Mouse (Mus musculus): ENCODE data around the gene Acsf2. TPM values are rescaled to one million over a fixed set of nuclear protein-coding genes. Genes with fewer than 3 reads are reported as not detected.

The Acsf2 gene
- total and polyA plus RNA-seq, 3 experiments = 0.27 to 1.6 (median 1.6) TPM

DNA sequence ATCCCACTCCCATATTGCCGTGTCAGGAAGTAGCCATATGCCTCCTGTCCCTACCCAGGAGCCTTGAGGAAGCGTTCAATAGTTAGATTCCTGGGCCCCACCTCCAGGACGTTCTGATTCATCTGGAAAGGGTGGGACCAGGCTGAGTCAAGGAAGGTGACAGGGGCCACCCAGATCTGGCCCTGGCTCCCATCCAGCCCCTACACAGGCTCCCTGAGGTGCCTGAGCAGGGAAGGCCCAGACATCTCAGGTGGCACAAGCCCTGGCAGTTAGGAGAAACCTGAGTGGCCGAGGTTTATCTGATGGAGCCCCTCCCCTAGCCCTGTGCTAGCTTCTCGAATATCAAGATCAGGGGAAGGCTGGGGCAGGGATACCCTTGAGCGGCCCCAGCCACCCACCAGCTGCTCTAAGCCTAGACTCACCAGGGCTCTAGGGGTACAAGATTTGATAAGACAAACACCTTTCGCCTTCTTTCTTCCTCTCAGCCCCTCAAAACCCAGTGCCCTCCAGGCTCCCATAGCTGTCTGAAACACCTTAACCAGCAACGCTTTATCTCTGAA lies 62.9 kb downstream of the Acsf2 start:
- TF ChIP-seq TAL1 (conservative IDR thresholded peaks at IDR 0.05; ENCODE audit: low read depth, low read length) = no peak
- TF ChIP-seq GATA2 (IDR thresholded peaks at IDR 0.05; ENCODE audit: borderline replicate concordance, low read depth, low read length) = no peak
- no peak for TF ChIP-seq GATA1 (IDR thresholded peaks at IDR 0.05; ENCODE audit: borderline replicate concordance, low read length)
- no peak for TF ChIP-seq POLR2AphosphoS5 (IDR thresholded peaks at IDR 0.05; ENCODE audit: insufficient replicate concordance, low read depth, low read length)
- TF ChIP-seq CTCF (IDR thresholded peaks at IDR 0.05; ENCODE audit: low read depth, low read length) = no peak
- Histone ChIP-seq H3K9me3 (replicated peaks) (no peaks in the 10 kb centered on the region), H3K27me3 (ENCODE audit: insufficient read depth, low read length) (no peaks in the 10 kb centered on the region), H3K36me3 (replicated peaks) (peaks cover 40% of the 10 kb centered on the region), H3K4me3 (ENCODE audit: low read depth, low read length) (no peak overlapping the region), H3K4me1 (ENCODE audit: insufficient read depth, low read depth, low read length) (no peaks in the 10 kb centered on the region)
- ATAC-seq (ENCODE audit: extremely low read depth, insufficient number of reproducible peaks, low FRiP score, poor library complexity, severe bottlenecking) = no peak
- no peak for DNase-seq (ENCODE audit: low spot score)

DNA sequence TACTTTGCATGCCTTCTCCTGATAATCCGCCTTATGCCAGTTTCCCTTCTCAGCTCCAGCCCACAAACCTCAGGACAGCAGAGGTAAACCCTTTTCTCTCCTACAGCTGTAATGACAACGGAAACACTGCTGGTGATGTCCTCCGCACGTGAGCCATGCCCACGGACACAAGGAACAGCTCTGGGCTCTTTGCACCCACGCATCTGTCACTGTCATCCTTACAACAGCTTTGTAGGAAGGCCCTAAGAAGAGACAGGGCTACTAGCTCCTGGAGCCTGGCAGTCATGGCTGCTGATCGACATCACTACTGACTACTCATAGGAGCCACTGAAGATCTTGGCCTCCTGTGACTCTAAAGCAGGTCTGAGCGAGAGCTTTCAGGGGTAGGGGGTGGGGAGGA lies 68.5 kb downstream of the Acsf2 start:
- ATAC-seq (ENCODE audit: extremely low read depth, insufficient number of reproducible peaks, low FRiP score, poor library complexity, severe bottlenecking) = no peak
- TF ChIP-seq TAL1 (conservative IDR thresholded peaks at IDR 0.05; ENCODE audit: low read depth, low read length) (no peak), GATA2 (IDR thresholded peaks at IDR 0.05; ENCODE audit: borderline replicate concordance, low read depth, low read length) (no peak), POLR2AphosphoS5 (IDR thresholded peaks at IDR 0.05; ENCODE audit: insufficient replicate concordance, low read depth, low read length) (no peak), GATA1 (IDR thresholded peaks at IDR 0.05; ENCODE audit: borderline replicate concordance, low read length) (no peak), CTCF (IDR thresholded peaks at IDR 0.05; ENCODE audit: low read depth, low read length) (no peak)
- Histone ChIP-seq H3K36me3 (replicated peaks) (peaks cover 2% of the 10 kb centered on the region), H3K27me3 (ENCODE audit: insufficient read depth, low read length) (peaks cover 4% of the 10 kb centered on the region; the same call in 1 of the 2 replicates), H3K9me3 (replicated peaks) (no peaks in the 10 kb centered on the region), H3K4me1 (ENCODE audit: insufficient read depth, low read depth, low read length) (no peaks in the 10 kb centered on the region), H3K4me3 (ENCODE audit: low read depth, low read length) (no peak overlapping the region)
- DNase-seq (ENCODE audit: low spot score) = no peak

DNA sequence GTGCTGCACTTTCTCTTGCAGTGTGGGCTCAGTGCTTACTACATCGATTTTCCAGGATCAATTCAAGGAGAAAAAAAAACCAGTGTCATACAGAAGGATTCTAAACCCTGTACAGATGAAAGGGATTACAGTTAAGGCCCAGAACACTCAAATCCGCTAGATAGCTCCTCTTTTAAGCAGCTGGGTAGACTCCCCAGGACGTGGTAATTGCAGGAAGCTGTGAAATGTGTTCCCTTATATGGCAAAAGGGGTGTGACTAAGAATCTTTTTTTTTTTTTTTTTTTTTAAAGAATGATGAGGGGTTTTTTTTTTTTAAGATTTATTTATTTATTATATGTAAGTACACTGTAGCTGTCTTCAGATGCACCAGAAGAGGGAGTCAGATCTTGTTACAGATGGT lies 72.8 kb downstream of the Acsf2 start:
- H3K27me3 ChIP-seq (ENCODE audit: insufficient read depth, low read length) = peaks cover 4% of the 10 kb centered on the region; the same call in 1 of the 2 replicates
- no peak for ATAC-seq (ENCODE audit: extremely low read depth, insufficient number of reproducible peaks, low FRiP score, poor library complexity, severe bottlenecking)
- DNase-seq (ENCODE audit: low spot score) = no peak
- no peaks in the 10 kb centered on the region for H3K36me3 ChIP-seq (replicated peaks)
- H3K4me1 ChIP-seq (ENCODE audit: insufficient read depth, low read depth, low read length) = no peaks in the 10 kb centered on the region
- no peaks in the 10 kb centered on the region for H3K9me3 ChIP-seq (replicated peaks)
- TF ChIP-seq CTCF (IDR thresholded peaks at IDR 0.05; ENCODE audit: low read depth, low read length) = no peak
- H3K4me3 ChIP-seq (ENCODE audit: low read depth, low read length) = no peak overlapping the region

DNA sequence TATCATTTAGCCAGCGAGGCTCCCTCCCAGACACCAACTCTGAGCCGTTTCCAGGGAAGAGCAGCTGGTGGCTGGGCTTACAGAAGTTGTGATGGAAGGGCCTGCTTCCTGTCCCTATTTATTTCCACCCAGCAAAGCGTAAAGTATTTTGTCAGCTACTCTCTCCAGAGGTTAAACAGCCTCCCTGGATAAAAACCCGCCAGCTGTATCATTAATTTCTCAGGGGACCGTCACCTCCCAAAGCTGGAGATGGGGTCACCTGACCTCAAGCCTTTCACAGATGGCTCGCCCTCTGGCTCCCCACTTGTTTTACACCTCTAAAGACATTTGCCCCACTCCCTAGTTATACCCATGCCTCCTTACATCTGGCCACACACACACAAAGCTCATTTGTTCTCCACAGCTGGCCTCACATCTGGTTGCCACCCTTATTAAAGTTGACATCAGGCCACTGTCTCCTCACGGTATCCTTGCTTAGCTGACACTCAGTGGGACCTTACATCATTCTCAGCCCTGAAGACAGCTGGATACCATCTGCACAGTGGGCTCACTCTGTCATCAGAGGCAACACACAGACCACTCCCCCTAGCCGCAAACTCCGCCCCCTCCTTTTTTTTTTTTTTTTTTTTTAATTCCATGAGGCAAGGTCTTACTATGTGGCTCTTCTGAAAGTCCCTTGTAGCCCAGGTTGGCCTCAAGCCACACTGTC lies 75.3 kb downstream of the Acsf2 start:
- TF ChIP-seq CTCF (IDR thresholded peaks at IDR 0.05; ENCODE audit: low read depth, low read length) (no peak), GATA1 (IDR thresholded peaks at IDR 0.05; ENCODE audit: borderline replicate concordance, low read length) (no peak)
- no peak for ATAC-seq (ENCODE audit: extremely low read depth, insufficient number of reproducible peaks, low FRiP score, poor library complexity, severe bottlenecking)

DNA sequence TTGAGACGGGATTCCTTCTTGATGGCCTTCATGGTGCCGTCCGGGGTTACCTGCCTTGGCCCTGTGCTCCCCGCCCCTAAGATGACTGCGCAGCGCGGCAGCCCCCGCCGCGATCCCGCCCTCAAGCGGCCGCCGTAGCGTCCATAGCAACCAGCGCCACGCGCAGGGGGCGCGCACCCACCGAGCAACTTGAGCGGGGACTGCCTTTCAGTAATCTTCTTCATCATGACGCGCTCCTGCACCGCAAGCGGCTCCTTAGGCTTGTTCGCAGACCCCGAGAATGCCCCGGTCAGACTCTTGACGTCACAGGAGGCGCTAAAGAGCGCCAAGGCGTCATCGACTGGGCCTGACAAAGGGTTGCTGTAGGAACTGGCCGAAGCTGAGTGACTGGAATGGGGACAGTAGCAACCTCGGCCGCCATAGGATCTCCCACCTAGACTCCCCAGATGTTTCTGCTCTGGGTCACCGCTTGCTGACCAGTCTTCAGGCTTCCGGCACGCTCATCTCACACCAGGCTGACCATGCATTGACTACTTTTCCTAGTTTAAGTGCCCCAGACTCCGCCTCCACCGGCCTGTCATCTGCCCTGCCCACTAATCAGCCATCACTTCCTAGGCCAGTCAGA lies 80.3 kb downstream of the Acsf2 start, which contains the start of gene Mycbpap:
Gene Mycbpap (minus strand): TSS at position 524 of the 625 bp plus-strand sequence.
- no peak for ATAC-seq (ENCODE audit: extremely low read depth, insufficient number of reproducible peaks, low FRiP score, poor library complexity, severe bottlenecking)
- TF ChIP-seq GATA2 (IDR thresholded peaks at IDR 0.05; ENCODE audit: borderline replicate concordance, low read depth, low read length) (no peak), TAL1 (conservative IDR thresholded peaks at IDR 0.05; ENCODE audit: low read depth, low read length) (no peak), CTCF (IDR thresholded peaks at IDR 0.05; ENCODE audit: low read depth, low read length) (no peak), POLR2AphosphoS5 (IDR thresholded peaks at IDR 0.05; ENCODE audit: insufficient replicate concordance, low read depth, low read length) (no peak), GATA1 (IDR thresholded peaks at IDR 0.05; ENCODE audit: borderline replicate concordance, low read length) (no peak)
- H3K4me3 ChIP-seq (ENCODE audit: low read depth, low read length) = no peak within 1 kb of the TSS

More for the DNA sequence above, 75.3 kb downstream of the Acsf2 start:
- Histone ChIP-seq H3K4me3 (ENCODE audit: low read depth, low read length) (no peak overlapping the region), H3K36me3 (replicated peaks) (no peaks in the 10 kb centered on the region), H3K9me3 (replicated peaks) (no peaks in the 10 kb centered on the region), H3K27me3 (ENCODE audit: insufficient read depth, low read length) (peaks cover 9% of the 10 kb centered on the region), H3K4me1 (ENCODE audit: insufficient read depth, low read depth, low read length) (no peaks in the 10 kb centered on the region)
- DNase-seq (ENCODE audit: low spot score) = no peak

DNA sequence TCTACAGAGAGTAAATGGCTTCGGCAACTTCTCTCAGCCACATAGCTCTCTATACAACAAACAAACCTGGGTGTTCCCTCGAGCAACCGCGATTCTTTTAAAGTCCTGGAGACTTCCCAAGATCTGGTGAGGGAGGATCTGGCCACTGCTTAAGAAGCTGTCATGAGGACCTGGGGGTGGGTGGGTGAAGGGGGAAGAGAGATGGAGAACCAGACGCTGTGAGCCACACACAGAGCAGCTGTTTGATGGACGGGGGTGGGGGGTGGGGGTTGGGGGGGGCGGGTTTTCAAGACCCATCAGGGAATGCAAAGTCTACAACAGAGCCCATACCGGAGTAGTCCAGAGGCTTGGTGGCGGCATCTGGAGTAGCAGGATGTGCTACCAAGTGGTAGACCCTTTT lies 88.2 kb downstream of the Acsf2 start:
- no peak for TF ChIP-seq POLR2AphosphoS5 (IDR thresholded peaks at IDR 0.05; ENCODE audit: insufficient replicate concordance, low read depth, low read length)
- no peak for TF ChIP-seq GATA1 (IDR thresholded peaks at IDR 0.05; ENCODE audit: borderline replicate concordance, low read length)
- no peak for TF ChIP-seq TAL1 (conservative IDR thresholded peaks at IDR 0.05; ENCODE audit: low read depth, low read length)
- no peak for TF ChIP-seq GATA2 (IDR thresholded peaks at IDR 0.05; ENCODE audit: borderline replicate concordance, low read depth, low read length)
- no peak for TF ChIP-seq CTCF (IDR thresholded peaks at IDR 0.05; ENCODE audit: low read depth, low read length)
- Histone ChIP-seq H3K27me3 (ENCODE audit: insufficient read depth, low read length) (peaks cover 14% of the 10 kb centered on the region; the same call in 1 of the 2 replicates), H3K4me1 (ENCODE audit: insufficient read depth, low read depth, low read length) (peaks cover 4% of the 10 kb centered on the region), H3K4me3 (ENCODE audit: low read depth, low read length) (no peak overlapping the region), H3K36me3 (replicated peaks) (no peaks in the 10 kb centered on the region), H3K9me3 (replicated peaks) (no peaks in the 10 kb centered on the region)
- no peak for ATAC-seq (ENCODE audit: extremely low read depth, insufficient number of reproducible peaks, low FRiP score, poor library complexity, severe bottlenecking)
- no peak for DNase-seq (ENCODE audit: low spot score)

More for the DNA sequence above, 80.3 kb downstream of the Acsf2 start, which contains the start of gene Mycbpap:
- H3K4me1 ChIP-seq (ENCODE audit: insufficient read depth, low read depth, low read length) = no peaks in the 10 kb centered on the region
- no peaks in the 10 kb centered on the region for H3K9me3 ChIP-seq (replicated peaks)
- H3K27me3 ChIP-seq (ENCODE audit: insufficient read depth, low read length) = peaks cover 20% of the 10 kb centered on the region
- DNase-seq (ENCODE audit: low spot score) = no peak
- no peaks in the 10 kb centered on the region for H3K36me3 ChIP-seq (replicated peaks)
